Mouse (Mus musculus): ENCODE measurements around the gene Ffar4.

DNA sequence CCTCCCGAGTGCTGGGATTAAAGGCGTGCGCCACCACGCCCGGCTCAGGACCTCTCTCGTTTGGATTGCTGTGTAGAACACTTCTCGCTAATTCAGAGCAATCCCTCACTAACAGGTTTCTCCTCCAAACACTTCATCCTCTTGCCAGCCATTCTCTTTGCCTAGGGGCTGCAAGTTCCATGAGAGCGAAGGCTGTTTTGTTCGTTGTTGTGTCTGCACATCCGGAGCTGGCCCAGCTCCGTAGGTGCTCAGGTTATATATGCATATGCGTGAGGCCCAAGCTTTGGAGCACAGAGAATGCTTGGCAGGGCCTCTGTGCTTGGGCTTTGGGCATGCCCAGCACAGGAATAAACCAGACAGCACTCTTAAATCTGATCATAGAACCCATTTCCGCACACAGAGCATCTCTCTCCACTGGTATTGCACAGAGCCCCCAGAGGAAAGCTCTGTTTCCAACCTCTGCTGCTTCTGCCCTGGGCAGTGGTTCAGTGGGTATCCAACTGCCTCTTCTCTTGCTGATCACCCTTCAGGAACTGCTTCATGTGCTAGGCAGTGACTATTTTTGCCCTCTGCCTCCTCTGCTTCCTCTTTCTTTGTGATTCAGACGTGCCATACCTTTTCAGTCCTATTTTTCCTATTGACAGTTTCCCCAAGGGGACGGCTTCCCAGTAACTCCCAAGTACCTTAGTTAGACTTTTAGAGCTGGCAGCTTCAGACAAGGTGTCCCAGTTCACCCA, 12.8 kb downstream of the Ffar4 start:
- TF ChIP-seq POLR2AphosphoS5 (IDR thresholded peaks at IDR 0.05; ENCODE audit: borderline replicate concordance, low read depth, low read length) = no peak
- no peak for TF ChIP-seq ZC3H11A (IDR thresholded peaks at IDR 0.05; ENCODE audit: low read depth, low read length)
- no peak for TF ChIP-seq CHD1 (IDR thresholded peaks at IDR 0.05; ENCODE audit: low read depth, low read length)
- no peak for TF ChIP-seq POLR2A (IDR thresholded peaks at IDR 0.05; ENCODE audit: control insufficient read depth in 1 of 2, insufficient read depth in 1 of 2, low read depth in 1 of 2, low read length in 2 of 2, poor library complexity in 1 of 2)
- TF ChIP-seq HCFC1 (IDR thresholded peaks at IDR 0.05; ENCODE audit: low read depth, low read length) = no peak
- TF ChIP-seq CTCF (IDR thresholded peaks at IDR 0.05 in 2 of 3, conservative IDR thresholded peaks at IDR 0.05 in 1 of 3; ENCODE audit: control insufficient read depth in 1 of 3, insufficient read depth in 1 of 3, low read depth in 2 of 3, low read length in 3 of 3, poor library complexity in 1 of 3, severe bottlenecking in 1 of 3) = no peak
